Mouse (Mus musculus): ENCODE measurements at regions not wholly inside any gene's neighbourhood (a gene's known extent, or its start where the extent isn't known, plus 50 kb on each side); places are given as distances from the start of the nearest gene placed in this dataset.
"Not testable (repeated sequence)": the region's sequence is repeated elsewhere in the genome, so short reads cannot be mapped to it uniquely, and the experiment has no call there.

GRCm38 (mm10) chr12:3188734-3189275 lies 121.0 kb downstream of the Rab10 start:
- ATAC-seq, result not testable (repeated sequence)

- ATAC-seq, result no peak
Observed at GRCm38 (mm10) chr12:3188137-3188536, 121.6 kb downstream of the Rab10 start.

- no peak for ATAC-seq
Observed at GRCm38 (mm10) chr12:3173325-3173724, 136.4 kb downstream of the Rab10 start.

- not testable (repeated sequence) for ATAC-seq
Observed at GRCm38 (mm10) chr12:3169705-3170287, 140.0 kb downstream of the Rab10 start.

GRCm38 (mm10) chr12:3161666-3162065 lies 148.1 kb downstream of the Rab10 start:
- not testable (repeated sequence) for ATAC-seq

- not testable (repeated sequence) for ATAC-seq
Observed at GRCm38 (mm10) chr12:3158771-3159170, 151.0 kb downstream of the Rab10 start.

GRCm38 (mm10) chr12:3153705-3154104 lies 156.1 kb downstream of the Rab10 start:
- ATAC-seq, result not testable (repeated sequence)

- ATAC-seq, result not testable (repeated sequence)
Observed at GRCm38 (mm10) chr12:3132553-3132952, 177.2 kb downstream of the Rab10 start.

- not testable (repeated sequence) for ATAC-seq
Observed at GRCm38 (mm10) chr12:3131149-3131751, 178.5 kb downstream of the Rab10 start.

GRCm38 (mm10) chr12:3127336-3127735 lies 182.4 kb downstream of the Rab10 start:
- ATAC-seq, result not testable (repeated sequence)

GRCm38 (mm10) chr12:3124036-3124435 lies 185.7 kb downstream of the Rab10 start:
- ATAC-seq, result no peak

- not testable (repeated sequence) for ATAC-seq
Observed at GRCm38 (mm10) chr12:3110589-3110988, 199.2 kb downstream of the Rab10 start.

GRCm38 (mm10) chr12:3109671-3110070 lies 200.1 kb downstream of the Rab10 start:
- not testable (repeated sequence) for ATAC-seq

- ATAC-seq, result not testable (repeated sequence)
Observed at GRCm38 (mm10) chr12:3101963-3102362, 207.8 kb downstream of the Rab10 start.

GRCm38 (mm10) chr12:3098175-3098574 lies 211.6 kb downstream of the Rab10 start:
- peak; percentile 77 for ATAC-seq

GRCm38 (mm10) chr12:3094509-3094908 lies 215.3 kb downstream of the Rab10 start:
- no peak for ATAC-seq

GRCm38 (mm10) chr12:3092974-3093373 lies 216.8 kb downstream of the Rab10 start:
- not testable (repeated sequence) for ATAC-seq

GRCm38 (mm10) chr12:3049546-3049945 lies 260.2 kb downstream of the Rab10 start:
- ATAC-seq, result not testable (repeated sequence)

- ATAC-seq, result not testable (repeated sequence)
Observed at GRCm38 (mm10) chr12:3018446-3018845, 291.3 kb downstream of the Rab10 start.

- ATAC-seq, result not testable (repeated sequence)
Observed at GRCm38 (mm10) chr12:3016777-3017176, 293.0 kb downstream of the Rab10 start.

Measured in activated CD4-positive, CD25-positive, alpha-beta regulatory T cell, adult 4 months (primary cell).